Mouse (Mus musculus) lung, embryonic 14.5 days (tissue): ENCODE data around the gene Msantd4. TPM values are rescaled to one million over a fixed set of nuclear protein-coding genes. Genes with fewer than 3 reads are reported as not detected.
"Not testable (repeated sequence)": the region's sequence is repeated elsewhere in the genome, so short reads cannot be mapped to it uniquely, and the experiment has no call there.

Source experiments
- ATAC-seq: fragments of 200-750 bp; cut with Nextera tagmentation; 2 replicates; pipeline ENCODE4 v1.8.0; 2017; ENCODE audit warnings: mild to moderate bottlenecking, moderate TSS enrichment, moderate library complexity; ENCODE audit not compliant: insufficient read depth
- DNase-seq: peaks from one replicate; pipeline ENCODE4 v3.0.0-alpha.2; 2015
- H3K27ac ChIP-seq: fragments of 300-500 bp; sonication (generic); 2 replicates; pipeline ENCODE4 v1.5.1; 2014; ENCODE audit warnings: low read depth, mild to moderate bottlenecking, moderate library complexity
- H3K27me3 ChIP-seq: fragments of 300-500 bp; sonication (generic); 2 replicates; pipeline ENCODE4 v1.6.1; 2014; ENCODE audit warnings: low read length, control low read depth; ENCODE audit not compliant: insufficient read depth
- H3K36me3 ChIP-seq: fragments of 300-500 bp; sonication (generic); 2 replicates; pipeline ENCODE4 v1.6.1; 2014; ENCODE audit warnings: control low read depth; ENCODE audit not compliant: insufficient read depth
- H3K4me1 ChIP-seq: fragments of 300-500 bp; sonication (generic); 2 replicates; pipeline ENCODE4 v1.6.1; 2014; ENCODE audit warnings: antibody characterized with exemption, control low read depth; ENCODE audit not compliant: insufficient read depth
- H3K4me2 ChIP-seq: fragments of 300-500 bp; sonication (generic); 2 replicates; pipeline ENCODE4 v1.6.1; 2014; ENCODE audit warnings: mild to moderate bottlenecking
- H3K4me3 ChIP-seq: fragments of 300-500 bp; sonication (generic); 2 replicates; pipeline ENCODE4 v1.5.1; 2014; ENCODE audit warnings: low read depth, low read length
- H3K9ac ChIP-seq: fragments of 300-500 bp; sonication (generic); 2 replicates; pipeline ENCODE4 v1.6.1; 2014
- H3K9me3 ChIP-seq: fragments of 300-500 bp; sonication (generic); 2 replicates; pipeline ENCODE4 v1.6.1; 2016; ENCODE audit warnings: low read depth, low read length, control low read depth
- CTCF ChIP-seq: IDR thresholded peaks from 2 replicates; pipeline ENCODE4 v1.5.1; 2016; ENCODE audit warnings: antibody characterized with exemption, low read depth
- WGBS: fragments of 180-500 bp; shearing (Covaris S2); extraction: QIAGEN DNeasy Blood & Tissue Kit; methylation state at CpG from one replicate; pipeline ENCODE4 v1.1.7; 2014; 5-methylcytosine and 5-hydroxymethylcytosine counted together
- microRNA-seq: library from miRNA; unstranded; fragments of <30 nt; microRNA quantifications from one replicate; pipeline ENCODE4, GENCODE M21; 2016; ENCODE audit warnings: borderline number of aligned reads
- polyA plus RNA-seq: library from polyadenylated mRNA; unstranded; fragments of >200 nt; fragmentation: Nextera tagmentation; extraction: Ambion mirVana; gene quantifications from 2 replicates; pipeline ENCODE4 v1.2.1, GENCODE M21; 2014

Gene Msantd4
- polyA plus RNA-seq, result 36.4 and 45.3 TPM in 2 replicates

- ATAC-seq (peak; percentile 100), DNase-seq (peak; percentile 99)
- H3K4me1 ChIP-seq, result no peaks in the 10 kb centered on the region
- peak within 1 kb of the TSS; percentile 73 for H3K4me3 ChIP-seq
- peak within 1 kb of the TSS; percentile 72 for H3K4me2 ChIP-seq
- peak within 1 kb of the TSS; percentile 63 for H3K27ac ChIP-seq
- 3% methylated on average over 31 of the region's 31 CpGs for WGBS
- H3K9ac ChIP-seq, result peak within 1 kb of the TSS; percentile 68
- H3K36me3 ChIP-seq, result 0 out of 2 replicates have a peak, but pooled peaks cover 4% of the 10 kb centered on the region
- H3K27me3 ChIP-seq, result no peaks in the 10 kb centered on the region
- no peak for TF ChIP-seq CTCF
- no peaks in the 10 kb centered on the region for H3K9me3 ChIP-seq
Observed at GRCm38 (mm10) chr9:4375828-4376639, at the start of gene Msantd4. Msantd4 (plus strand) TSS chr9:4376562.

- Histone ChIP-seq H3K27ac (no peak overlapping the region), H3K9me3 (no peaks in the 10 kb centered on the region), H3K9ac (no peak overlapping the region), H3K4me1 (no peaks in the 10 kb centered on the region), H3K27me3 (no peaks in the 10 kb centered on the region), H3K4me3 (no peak overlapping the region), H3K4me2 (no peak overlapping the region), H3K36me3 (no peaks in the 10 kb centered on the region)
- DNase-seq (no peak), ATAC-seq (no peak)
- TF ChIP-seq CTCF, result no peak
- 82% methylated on average over 1 of the region's 1 CpGs for whole genome bisulfite sequencing
Observed at GRCm38 (mm10) chr9:4353163-4353562, 23.2 kb upstream of the Msantd4 start.

DNA sequence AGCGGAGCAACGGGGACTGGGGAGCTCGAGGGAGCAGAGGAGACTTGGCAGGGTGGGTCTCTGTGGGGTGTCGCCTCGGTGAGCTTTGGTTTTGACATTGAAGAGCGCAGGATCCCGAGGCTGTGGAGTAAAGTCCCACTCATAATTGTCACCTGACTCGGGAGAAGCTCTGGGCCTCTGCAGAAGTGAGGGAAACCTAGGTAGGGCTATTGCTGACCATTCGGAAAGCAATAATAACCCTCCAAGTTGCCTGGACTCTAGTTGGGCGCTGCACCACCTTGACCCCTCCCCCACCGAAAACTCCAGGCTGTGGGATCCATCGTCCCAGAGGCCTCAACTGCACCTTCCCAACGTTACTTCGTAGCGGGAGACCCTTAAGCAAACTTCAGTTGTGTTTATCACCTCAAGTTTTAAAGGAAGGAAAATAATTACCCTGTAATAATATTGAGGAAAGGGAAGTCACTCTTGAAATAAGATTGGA is 318 bp downstream of the Msantd4 start:
- WGBS, result under 1% methylated on average over 15 of the region's 15 CpGs
- no peak for TF ChIP-seq CTCF
- Histone ChIP-seq H3K27me3 (no peaks in the 10 kb centered on the region), H3K9ac (peak overlapping the region; percentile 68), H3K4me3 (peak overlapping the region; percentile 73), H3K4me1 (no peaks in the 10 kb centered on the region), H3K9me3 (no peaks in the 10 kb centered on the region), H3K4me2 (peak overlapping the region; percentile 72), H3K36me3 (0 out of 2 replicates have a peak, but pooled peaks cover 6% of the 10 kb centered on the region), H3K27ac (peak overlapping the region; percentile 63)
- ATAC-seq (no peak), DNase-seq (peak; percentile 48)

DNA sequence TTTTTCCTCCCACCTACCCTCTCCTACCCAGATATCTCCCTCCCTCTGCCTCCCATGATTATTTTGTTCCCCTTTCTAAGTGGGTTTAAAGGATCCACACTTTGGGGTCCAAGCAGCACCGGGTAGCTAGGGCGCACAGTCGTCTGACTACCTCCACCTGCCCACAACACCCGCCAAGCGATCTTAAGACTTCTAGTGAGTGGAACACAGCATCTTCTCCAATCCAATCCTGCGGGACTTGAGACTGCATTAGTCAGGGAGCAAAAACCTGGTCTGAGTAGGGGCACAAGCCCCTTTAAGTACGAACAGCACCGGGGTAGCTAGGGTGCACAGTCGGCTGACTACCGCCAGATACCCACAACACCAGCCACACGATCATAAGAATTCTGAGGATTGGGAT is 24.4 kb downstream of the Msantd4 start:
- not testable (repeated sequence) for H3K27ac ChIP-seq, DNase-seq, ATAC-seq, H3K27me3 ChIP-seq, H3K4me3 ChIP-seq, H3K9me3 ChIP-seq, H3K4me2 ChIP-seq, H3K9ac ChIP-seq, H3K36me3 ChIP-seq, H3K4me1 ChIP-seq
- WGBS, result 90% methylated on average over 11 of the region's 11 CpGs

Small RNA genes within 50 kb of the gene (microRNA-seq; reads per million reads assigned to microRNA genes)
- not detected for gene Gm23992

Other genes starting within 250 kb of the Msantd4 start
- 31.4 and 33.3 TPM in 2 replicates for gene Aasdhppt, start 67.1 kb upstream of the Msantd4 start, polyA plus RNA-seq
- gene Kbtbd3, start 66.7 kb upstream of the Msantd4 start, polyA plus RNA-seq, result 5.7 and 6.6 TPM in 2 replicates